Mouse (Mus musculus) testis, postnatal 14 days (tissue): Measurements from ENCODE around the gene Far1.

Experiments
- DNase-seq: peaks from one replicate; pipeline ENCODE4 v3.0.0; 2021; ENCODE audit warnings: low spot score

Far1 gene

DNA sequence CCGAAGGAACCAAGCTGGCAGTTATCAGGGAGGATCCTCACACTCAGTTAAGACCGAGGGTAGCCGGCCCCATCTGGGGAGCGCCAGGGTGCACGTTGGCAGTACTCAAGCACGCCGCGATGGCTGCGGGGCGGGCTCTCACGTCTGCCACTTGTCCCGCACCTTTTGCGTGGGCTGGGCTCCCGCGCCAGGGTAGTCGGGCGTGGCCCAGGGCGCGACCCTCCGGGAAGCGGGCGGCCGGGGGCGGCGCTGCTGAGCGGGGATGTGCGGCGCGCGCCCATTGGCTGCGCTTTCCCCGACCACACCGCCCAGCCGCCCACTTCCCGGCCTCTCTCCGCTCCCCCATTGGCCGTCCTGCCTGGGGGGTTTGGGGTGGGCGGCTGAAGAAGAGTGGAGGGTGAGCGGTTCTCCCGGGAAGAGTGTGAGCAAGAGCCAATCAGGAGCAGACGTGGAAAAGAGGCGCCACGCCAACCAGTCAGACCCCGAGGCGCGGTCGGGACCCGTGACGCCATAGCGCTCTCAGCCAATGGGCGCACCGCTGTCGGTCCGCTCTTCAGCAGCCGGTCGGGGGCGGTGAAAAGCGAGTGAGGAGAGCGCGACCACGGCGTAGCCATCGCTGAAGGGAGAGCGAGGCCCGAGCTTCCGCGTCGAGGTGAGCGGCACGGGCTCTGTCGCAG is at the start of gene Far1:
Gene Far1, plus strand, starts transcription at position 549 of the 677 bp plus-strand sequence.
- peak; percentile 99 for DNase-seq

- no peak for DNase-seq
Observed at GRCm38 (mm10) chr7:113468345-113468744, 45.3 kb upstream of the Far1 start.

DNA sequence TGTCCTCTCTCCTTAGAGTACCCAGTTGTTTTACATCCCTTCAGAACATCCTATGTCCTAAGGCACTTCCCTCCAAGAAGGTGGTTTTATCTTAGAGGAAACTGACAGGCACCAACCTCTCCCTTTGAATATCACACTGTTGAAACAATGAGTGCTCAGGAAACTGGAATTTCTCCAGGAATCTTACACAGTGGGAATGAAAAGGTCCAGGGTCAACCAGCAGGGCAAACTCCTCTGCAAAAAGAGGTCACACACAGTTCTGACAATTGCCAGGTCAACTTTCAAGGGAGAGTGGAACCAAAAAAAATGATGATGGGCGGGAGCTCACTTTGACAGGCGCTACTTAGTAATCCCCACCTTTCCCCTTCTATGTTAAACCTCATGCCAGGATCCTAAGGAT is 43.0 kb upstream of the Far1 start:
- DNase-seq, result no peak

DNA sequence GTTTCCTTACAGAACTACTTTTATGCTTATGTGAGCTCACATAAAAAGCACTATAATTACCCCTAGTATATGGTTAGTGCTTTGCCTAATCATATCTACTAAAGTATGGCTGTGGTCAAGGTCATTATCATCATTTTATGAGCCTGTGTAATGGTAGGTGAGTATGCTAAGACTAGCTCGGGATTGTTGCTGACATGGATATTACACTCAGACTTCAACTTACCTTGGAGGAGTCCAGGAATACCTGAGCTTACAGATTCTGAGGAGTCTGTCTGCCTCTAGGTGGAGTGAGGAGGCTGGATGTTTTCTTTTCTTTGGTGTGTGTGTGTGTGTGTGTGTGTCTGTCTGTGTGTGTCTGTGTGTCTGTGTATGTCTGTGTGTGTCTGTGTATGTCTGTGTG is 42.0 kb upstream of the Far1 start:
- DNase-seq, result no peak

DNA sequence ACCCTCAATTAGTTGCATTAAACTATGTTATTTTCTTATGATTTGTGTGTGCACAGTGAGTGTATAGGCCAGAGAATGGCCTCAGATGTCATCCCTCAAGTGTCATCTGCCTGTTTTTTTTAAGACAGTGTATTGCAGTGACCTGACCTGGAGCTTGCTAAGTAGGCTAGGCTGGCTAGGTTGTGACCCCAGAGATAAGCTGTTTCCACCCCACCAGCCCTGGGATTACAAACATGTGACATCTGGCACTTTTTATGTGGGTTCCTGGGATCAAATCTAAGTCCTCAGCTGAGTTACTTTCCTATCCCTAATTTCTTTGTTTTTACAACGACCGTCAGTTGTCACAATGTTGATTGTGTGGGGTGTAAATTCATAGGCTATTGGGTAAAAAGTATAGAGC is 17.8 kb upstream of the Far1 start:
- DNase-seq, result no peak

GRCm38 (mm10) chr7:113498413-113498812 is 15.2 kb upstream of the Far1 start:
- no peak for DNase-seq

GRCm38 (mm10) chr7:113499821-113500220 is 13.8 kb upstream of the Far1 start:
- DNase-seq, result no peak

DNA sequence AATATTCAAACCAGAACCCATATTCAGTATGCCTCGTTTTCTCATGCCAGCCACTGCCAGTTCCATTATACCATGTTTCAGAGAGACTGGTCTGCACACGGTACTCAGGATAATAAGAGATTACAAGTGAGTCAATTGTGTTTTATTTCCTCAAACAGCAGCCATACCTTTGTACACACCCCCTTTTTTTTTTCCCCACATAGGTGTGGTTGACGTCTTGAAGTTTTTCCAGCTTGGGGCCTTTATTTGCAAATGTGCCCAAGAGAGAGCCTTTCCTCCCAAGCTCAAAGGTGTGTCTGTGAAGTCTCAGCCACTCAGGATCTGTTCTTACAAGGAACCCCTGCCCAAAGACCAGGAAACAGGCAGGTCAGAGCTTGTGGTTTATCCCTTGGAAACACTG is 11.2 kb upstream of the Far1 start:
- no peak for DNase-seq

GRCm38 (mm10) chr7:113505047-113505446 is 8.6 kb upstream of the Far1 start:
- no peak for DNase-seq

- no peak for DNase-seq
Observed at GRCm38 (mm10) chr7:113505516-113506045, 8.1 kb upstream of the Far1 start.

GRCm38 (mm10) chr7:113507846-113508245 is 5.8 kb upstream of the Far1 start:
- DNase-seq, result no peak

- no peak for DNase-seq
Observed at GRCm38 (mm10) chr7:113511396-113511795, 2.2 kb upstream of the Far1 start.

GRCm38 (mm10) chr7:113512527-113513285 is 928 bp upstream of the Far1 start:
- DNase-seq, result no peak

GRCm38 (mm10) chr7:113513963-113514649 is 472 bp downstream of the Far1 start:
- DNase-seq, result no peak

GRCm38 (mm10) chr7:113515831-113516230 is 2.2 kb downstream of the Far1 start:
- DNase-seq, result no peak

DNA sequence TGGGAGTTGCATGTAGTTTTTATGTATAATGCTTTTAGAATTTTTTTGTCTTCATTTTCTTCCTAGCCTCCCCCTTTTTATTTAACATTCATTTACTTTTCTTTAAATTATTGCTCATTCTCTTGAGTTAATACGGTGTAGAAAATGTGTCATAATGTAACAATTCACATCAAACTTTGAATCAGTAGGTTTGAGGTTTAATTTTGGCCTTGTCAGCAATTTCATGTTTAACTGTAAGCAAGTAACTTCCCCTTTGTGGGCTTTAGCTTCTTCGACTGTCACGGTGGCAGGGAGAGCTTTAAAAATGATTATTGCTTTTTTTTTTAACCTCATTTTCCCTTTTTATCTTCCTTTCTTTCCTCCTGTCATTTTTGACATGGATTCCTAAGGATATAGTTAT is 4.8 kb downstream of the Far1 start:
- DNase-seq, result no peak

- no peak for DNase-seq
Observed at GRCm38 (mm10) chr7:113518961-113519360, 5.3 kb downstream of the Far1 start.

GRCm38 (mm10) chr7:113543158-113543557 is 29.5 kb downstream of the Far1 start:
- DNase-seq, result no peak

GRCm38 (mm10) chr7:113551742-113552463 is 38.3 kb downstream of the Far1 start:
- DNase-seq, result no peak

- no peak for DNase-seq
Observed at GRCm38 (mm10) chr7:113552508-113552907, 38.9 kb downstream of the Far1 start.

DNA sequence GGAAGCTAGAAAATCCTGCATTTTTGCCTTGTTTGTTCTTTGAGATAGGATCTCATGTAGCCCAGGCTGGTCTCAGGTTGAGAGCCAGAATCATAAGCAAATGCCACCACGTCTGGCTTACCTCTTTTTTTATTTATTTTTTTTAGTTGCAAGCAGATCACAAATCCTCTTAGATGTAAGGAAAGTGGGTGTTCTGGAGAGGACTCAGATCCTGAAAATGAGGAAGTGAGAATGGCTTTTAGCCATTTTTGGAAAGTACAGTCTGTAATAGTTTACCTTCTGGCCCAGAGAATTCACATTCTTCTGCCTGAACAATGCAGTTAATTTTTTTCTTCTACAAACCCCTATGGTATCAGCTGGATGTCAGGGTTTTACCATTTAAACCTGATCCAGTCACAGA is 42.5 kb downstream of the Far1 start:
- no peak for DNase-seq

DNA sequence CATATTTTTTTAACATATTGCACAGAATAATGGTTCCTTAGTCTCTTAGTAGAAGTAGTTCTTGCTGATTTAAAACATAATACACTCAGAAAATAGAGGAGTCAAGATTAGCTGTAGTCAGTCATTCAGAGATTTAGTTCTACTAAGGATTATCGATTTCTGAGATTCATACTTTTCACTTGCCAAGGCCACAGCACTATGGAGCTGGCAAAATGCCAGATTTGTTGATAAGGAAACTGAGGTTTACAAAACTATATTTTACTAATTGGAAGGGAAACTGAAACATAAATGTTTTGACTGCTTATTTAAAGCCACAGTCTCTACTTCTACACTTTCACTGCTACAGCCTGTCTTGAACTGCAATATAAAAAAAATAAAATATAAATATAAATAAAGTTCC is 53.3 kb downstream of the Far1 start:
- no peak for DNase-seq
